Mouse (Mus musculus) stomach, postnatal 0 days (tissue): ENCODE measurements around the gene Top2a. TPM values are rescaled to one million over a fixed set of nuclear protein-coding genes. Genes with fewer than 3 reads are reported as not detected.

Experiments used
- ATAC-seq: fragments of 200-750 bp; cut with Nextera tagmentation; 2 replicates; pipeline ENCODE4 v1.8.0; 2017; ENCODE audit not compliant: low FRiP score, low TSS enrichment
- DNase-seq: peaks from one replicate; pipeline ENCODE4 v3.0.0-alpha.2; 2016; ENCODE audit warnings: low spot score
- H3K27ac ChIP-seq: fragments of 300-500 bp; sonication (generic); replicated peaks from 2 replicates; pipeline ENCODE4 v1.5.1; 2014; ENCODE audit warnings: mild to moderate bottlenecking, control low read depth
- H3K27me3 ChIP-seq: fragments of 300-500 bp; sonication (generic); 2 replicates; pipeline ENCODE4 v1.6.1; 2014; ENCODE audit warnings: low read length; ENCODE audit not compliant: control insufficient read depth, insufficient read depth
- H3K36me3 ChIP-seq: fragments of 300-500 bp; sonication (generic); 2 replicates; pipeline ENCODE4 v1.6.1; 2014; ENCODE audit warnings: low read length, mixed read lengths; ENCODE audit not compliant: control insufficient read depth, insufficient read depth
- H3K4me1 ChIP-seq: fragments of 300-500 bp; sonication (generic); replicated peaks from 2 replicates; pipeline ENCODE4 v1.6.1; 2014; ENCODE audit warnings: antibody characterized with exemption; ENCODE audit not compliant: control insufficient read depth, insufficient read depth
- H3K4me2 ChIP-seq: fragments of 300-500 bp; sonication (generic); replicated peaks from 2 replicates; pipeline ENCODE4 v1.6.1; 2014; ENCODE audit warnings: low read depth, mild to moderate bottlenecking, control low read depth, moderate library complexity
- H3K4me3 ChIP-seq: fragments of 300-500 bp; sonication (generic); 2 replicates; pipeline ENCODE4 v1.5.1; 2014; ENCODE audit warnings: low read depth, low read length, control low read depth
- H3K9ac ChIP-seq: fragments of 300-500 bp; sonication (generic); 2 replicates; pipeline ENCODE4 v1.6.1; 2014; ENCODE audit warnings: mild to moderate bottlenecking, low read length, control low read depth, mixed read lengths
- H3K9me3 ChIP-seq: fragments of 300-500 bp; sonication (generic); 2 replicates; pipeline ENCODE4 v1.6.1; 2016; ENCODE audit warnings: low read length; ENCODE audit not compliant: control insufficient read depth
- CTCF ChIP-seq: IDR thresholded peaks from 2 replicates; pipeline ENCODE4 v1.5.1; 2016; ENCODE audit warnings: antibody characterized with exemption, low read depth, mild to moderate bottlenecking, moderate library complexity
- EP300 ChIP-seq: optimal IDR thresholded peaks from 2 replicates; pipeline ENCODE3; 2016; ENCODE audit warnings: antibody characterized with exemption
- WGBS: fragments of 180-500 bp; shearing (Covaris S2); extraction: QIAGEN DNeasy Blood & Tissue Kit; methylation state at CpG from one replicate; pipeline ENCODE4 v1.1.7; 2014; 5-methylcytosine and 5-hydroxymethylcytosine counted together
- polyA plus RNA-seq: library from polyadenylated mRNA; unstranded; fragments of >200 nt; fragmentation: Nextera tagmentation; extraction: Ambion mirVana; gene quantifications from 2 replicates; pipeline ENCODE4 v1.2.1, GENCODE M21; 2015

The Top2a gene
- polyA plus RNA-seq, 1 experiment from 2014 or later = 44.5 TPM

DNA sequence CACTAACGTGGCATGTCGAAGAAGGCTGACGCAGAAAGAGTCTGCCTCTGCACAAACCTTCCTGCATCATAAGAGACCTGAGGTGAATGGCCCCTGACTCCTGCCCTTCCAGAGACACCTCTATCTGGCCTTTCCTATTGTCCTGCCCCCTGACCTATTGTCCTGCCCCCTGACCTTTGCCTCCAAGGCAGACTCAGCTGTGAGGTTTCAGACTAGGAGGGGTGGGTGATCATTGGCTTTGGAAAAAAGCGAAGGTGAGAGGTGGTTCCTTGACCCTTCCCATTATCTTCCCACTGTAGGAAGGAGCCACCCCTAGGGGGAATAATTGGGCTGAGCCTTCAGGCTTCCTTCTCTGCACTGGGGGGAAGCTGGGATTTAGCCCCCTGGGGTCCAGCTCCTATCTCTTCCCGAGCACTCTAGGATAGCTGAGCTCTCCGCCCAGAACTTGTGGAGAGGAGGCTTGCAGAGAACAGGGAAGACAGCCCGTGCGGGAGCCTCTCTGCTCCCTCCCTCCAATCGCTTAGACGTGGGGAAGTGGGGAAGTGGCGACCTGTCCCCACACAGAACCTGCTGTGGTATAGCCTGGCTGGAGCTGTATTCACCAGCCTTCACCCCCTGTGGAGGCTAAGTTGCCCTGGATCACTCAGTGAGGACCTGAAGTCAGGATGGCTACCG lies 61.4 kb downstream of the Top2a start:
- H3K4me3 ChIP-seq = peak overlapping the region; percentile 70
- ATAC-seq (no peak), DNase-seq (peak; percentile 13)
- H3K36me3 ChIP-seq = peaks cover 4% of the 10 kb centered on the region; the same call in 1 of the 2 replicates
- peak overlapping the region; percentile 99 for H3K4me2 ChIP-seq
- H3K9ac ChIP-seq = peak overlapping the region; percentile 66
- H3K4me1 ChIP-seq = peaks cover 25% of the 10 kb centered on the region
- TF ChIP-seq EP300 (no peak), CTCF (0 out of 2 replicates have a peak, but pooled peaks have one; percentile 14)
- H3K27ac ChIP-seq = peak overlapping the region; percentile 93
- no peaks in the 10 kb centered on the region for H3K27me3 ChIP-seq
- H3K9me3 ChIP-seq = no peaks in the 10 kb centered on the region
- WGBS = 21% methylated on average over 12 of the region's 12 CpGs

DNA sequence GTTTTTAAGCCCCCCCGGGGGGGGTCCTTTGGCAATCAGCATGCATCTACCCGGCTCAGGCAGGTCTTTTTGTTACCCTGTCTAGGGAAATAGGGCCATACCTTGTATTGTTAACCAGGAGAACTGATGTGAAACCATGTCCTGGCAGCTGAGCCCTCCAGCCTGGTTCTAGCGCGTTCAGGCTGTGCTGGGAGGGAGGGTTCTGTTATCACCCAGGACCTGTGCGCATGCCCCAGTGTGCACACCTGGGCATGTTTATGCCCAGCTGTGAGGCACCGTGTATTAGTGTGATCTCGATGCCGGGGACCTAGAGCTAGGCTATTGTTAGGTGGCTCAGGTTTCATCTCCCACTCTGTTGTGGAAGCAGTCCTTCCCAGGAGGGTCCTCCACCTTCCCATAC lies 62.2 kb downstream of the Top2a start:
- Histone ChIP-seq H3K9ac (peak overlapping the region; percentile 82), H3K4me2 (peak overlapping the region; percentile 99), H3K4me3 (peak overlapping the region; percentile 70), H3K4me1 (peaks cover 22% of the 10 kb centered on the region), H3K27ac (peak overlapping the region; percentile 93), H3K9me3 (no peaks in the 10 kb centered on the region), H3K36me3 (peaks cover under 1% of the 10 kb centered on the region; the same call in 1 of the 2 replicates), H3K27me3 (no peaks in the 10 kb centered on the region)
- no peak for ATAC-seq
- WGBS = 5% methylated on average over 8 of the region's 8 CpGs
- peak; percentile 77 for DNase-seq
- TF ChIP-seq CTCF (no peak), EP300 (no peak)

DNA sequence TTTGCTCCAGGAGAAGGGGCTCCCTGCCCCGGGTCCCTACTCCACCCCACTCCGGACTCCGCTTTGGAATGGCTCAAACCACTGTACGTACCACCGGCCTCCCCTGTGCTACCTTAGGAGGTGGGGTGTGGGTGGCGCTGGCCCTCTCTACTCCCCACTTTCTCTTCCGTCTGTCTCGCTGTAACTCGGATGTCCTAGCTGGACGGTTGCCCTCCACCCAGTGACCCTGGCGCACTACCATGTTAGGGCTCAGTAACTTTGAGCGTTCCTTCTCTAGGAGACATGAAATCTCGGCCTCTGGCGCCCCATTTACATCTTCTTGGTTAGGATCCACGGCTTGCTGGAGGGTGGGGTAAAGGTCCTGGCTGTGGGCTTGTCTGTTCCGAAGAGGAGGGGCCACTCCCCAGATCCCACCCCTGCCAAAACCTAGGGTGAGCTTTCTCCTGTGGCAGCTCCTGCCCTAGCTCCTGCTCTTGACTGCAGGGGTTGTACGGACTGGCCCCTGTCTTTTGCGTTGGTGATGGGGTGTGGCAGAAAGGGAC lies 62.9 kb downstream of the Top2a start:
- H3K4me2 ChIP-seq = peak overlapping the region; percentile 99
- no peak for ATAC-seq
- WGBS = 5% methylated on average over 18 of the region's 18 CpGs
- no peaks in the 10 kb centered on the region for H3K36me3 ChIP-seq
- TF ChIP-seq EP300 (no peak), CTCF (no peak)
- H3K9ac ChIP-seq = peak overlapping the region; percentile 82
- H3K9me3 ChIP-seq = no peaks in the 10 kb centered on the region
- DNase-seq = peak; percentile 50
- peaks cover 19% of the 10 kb centered on the region for H3K4me1 ChIP-seq
- H3K27ac ChIP-seq = peak overlapping the region; percentile 92
- peak overlapping the region; percentile 70 for H3K4me3 ChIP-seq
- no peaks in the 10 kb centered on the region for H3K27me3 ChIP-seq

DNA sequence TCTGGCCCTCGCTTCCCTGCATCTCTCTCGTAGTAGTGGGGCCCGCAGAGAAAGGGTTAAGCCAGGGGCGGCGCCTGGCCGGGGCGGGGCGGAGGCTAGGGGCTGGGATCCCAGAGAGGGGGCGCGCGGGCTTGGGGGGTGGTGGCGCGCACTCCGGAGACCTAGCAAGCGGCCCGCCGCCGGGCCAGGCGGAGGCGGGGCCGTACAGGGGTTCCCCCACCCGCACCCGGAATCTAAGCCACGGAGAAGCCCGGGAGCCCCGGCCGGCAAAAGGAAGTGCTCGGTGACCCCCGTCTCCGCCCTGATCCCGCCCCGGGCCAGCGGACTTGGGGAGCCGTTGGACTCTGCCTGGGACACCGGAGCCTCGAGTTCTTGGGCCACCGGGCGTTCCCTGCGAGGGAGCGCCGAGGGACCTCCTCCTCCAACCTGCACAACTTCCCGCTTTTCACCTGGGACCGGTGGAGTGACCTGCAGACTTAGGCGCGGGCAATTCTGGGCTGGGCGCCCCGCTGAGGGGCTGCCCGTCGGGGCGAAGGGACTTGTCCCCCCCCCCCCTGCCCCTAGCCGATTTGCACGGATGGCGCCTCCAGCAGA lies 63.6 kb downstream of the Top2a start:
- H3K27ac ChIP-seq = peak overlapping the region; percentile 92
- H3K4me1 ChIP-seq = peaks cover 14% of the 10 kb centered on the region
- TF ChIP-seq EP300 (no peak), CTCF (no peak)
- H3K27me3 ChIP-seq = no peaks in the 10 kb centered on the region
- H3K4me3 ChIP-seq = peak overlapping the region; percentile 70
- H3K36me3 ChIP-seq = no peaks in the 10 kb centered on the region
- under 1% methylated on average over 34 of the region's 53 CpGs for WGBS
- no peaks in the 10 kb centered on the region for H3K9me3 ChIP-seq
- peak overlapping the region; percentile 99 for H3K4me2 ChIP-seq
- peak; percentile 41 for ATAC-seq
- DNase-seq = peak; percentile 90
- H3K9ac ChIP-seq = peak overlapping the region; percentile 82

DNA sequence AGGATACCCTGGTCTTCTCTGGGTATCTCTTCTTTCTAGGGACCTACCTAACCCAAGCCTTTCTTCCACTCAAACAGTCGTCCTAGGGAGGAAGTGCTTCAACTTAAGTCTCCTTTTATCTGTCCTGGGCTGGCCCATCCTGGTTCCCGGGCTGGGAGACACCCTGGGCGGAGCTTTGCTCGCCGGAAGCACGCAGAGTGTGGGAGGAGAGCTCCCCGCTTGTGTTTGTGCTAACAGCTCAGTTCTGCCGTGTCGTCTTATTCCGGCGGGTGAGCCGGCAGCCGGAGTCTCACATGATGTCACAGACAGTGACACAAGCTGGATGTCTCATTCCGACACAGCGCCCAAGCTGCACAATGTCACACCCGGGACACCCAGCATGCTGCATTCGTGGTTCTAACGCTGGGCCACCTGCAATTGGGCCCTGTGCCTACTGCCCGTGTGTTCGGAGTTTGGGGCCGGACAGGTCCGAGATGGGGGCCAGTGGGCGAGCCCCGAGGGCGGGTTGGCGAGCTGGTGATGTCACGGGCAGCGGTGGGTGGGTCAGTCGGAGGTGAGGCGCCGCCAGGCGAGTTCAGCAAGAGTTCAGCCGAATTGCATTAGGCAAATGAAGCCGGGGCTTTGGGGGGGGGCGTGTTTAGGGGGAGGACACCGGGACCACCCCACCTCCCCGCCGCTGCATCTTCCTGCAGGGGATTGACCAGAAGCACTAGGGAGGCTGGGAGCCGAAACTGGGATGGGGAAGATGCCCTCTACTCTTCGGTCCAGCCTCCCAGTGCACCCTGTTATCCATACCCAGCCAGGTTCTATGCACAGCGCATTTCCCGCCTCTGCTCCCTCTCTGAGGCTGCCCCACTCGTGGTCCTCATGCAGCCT lies 64.3 kb downstream of the Top2a start:
- Histone ChIP-seq H3K4me2 (peak overlapping the region; percentile 99), H3K4me1 (peaks cover 15% of the 10 kb centered on the region), H3K9ac (peak overlapping the region; percentile 82), H3K36me3 (no peaks in the 10 kb centered on the region), H3K4me3 (peak overlapping the region; percentile 70), H3K27me3 (no peaks in the 10 kb centered on the region), H3K27ac (peak overlapping the region; percentile 92), H3K9me3 (no peaks in the 10 kb centered on the region)
- DNase-seq (peak; percentile 91), ATAC-seq (peak; percentile 69)
- WGBS = 2% methylated on average over 43 of the region's 43 CpGs
- TF ChIP-seq EP300 = no peak
- 0 out of 2 replicates have a peak, but pooled peaks have one; percentile 15 for TF ChIP-seq CTCF
